Mouse (Mus musculus) testis, adult 2 months (tissue): ENCODE measurements around the gene Rapgef5. TPM values are rescaled to one million over a fixed set of nuclear protein-coding genes. Genes with fewer than 3 reads are reported as not detected.

Source experiments
- H3K27ac ChIP-seq: fragments of 200-500 bp; 2 replicates; pipeline ENCODE4 v1.5.1; 2012; ENCODE audit warnings: low read depth, low read length; ENCODE audit not compliant: control insufficient read depth, insufficient read depth
- H3K27me3 ChIP-seq: fragments of 200-500 bp; 2 replicates; pipeline ENCODE4 v1.6.1; 2012; ENCODE audit warnings: mild to moderate bottlenecking, low read length, moderate library complexity; ENCODE audit not compliant: control insufficient read depth, insufficient read depth
- H3K36me3 ChIP-seq: fragments of 200-500 bp; 2 replicates; pipeline ENCODE4 v1.6.1; 2012; ENCODE audit warnings: mild to moderate bottlenecking, low read length; ENCODE audit not compliant: control insufficient read depth, insufficient read depth
- H3K4me1 ChIP-seq: fragments of 200-500 bp; 2 replicates; pipeline ENCODE4 v1.6.1; 2012; ENCODE audit warnings: low read length; ENCODE audit not compliant: control insufficient read depth, insufficient read depth
- H3K4me3 ChIP-seq: fragments of 200-500 bp; 2 replicates; pipeline ENCODE4 v1.5.1; 2012; ENCODE audit warnings: low read depth, mild to moderate bottlenecking, low read length, moderate library complexity, mixed read lengths; ENCODE audit not compliant: control insufficient read depth
- CTCF ChIP-seq: fragments of 200-500 bp; IDR thresholded peaks from 2 replicates; pipeline ENCODE4 v1.5.1; 2012; ENCODE audit warnings: low read depth, mild to moderate bottlenecking, inconsistent platforms, low read length, moderate library complexity; ENCODE audit not compliant: control insufficient read depth, insufficient read depth, insufficient replicate concordance
- POLR2A ChIP-seq: fragments of 200-500 bp; IDR thresholded peaks from 2 replicates; pipeline ENCODE4 v1.6.1; 2012; ENCODE audit warnings: low read depth, mild to moderate bottlenecking, inconsistent platforms, low read length, moderate library complexity; ENCODE audit not compliant: control insufficient read depth
- polyA plus RNA-seq: library from polyadenylated mRNA; depleted of rRNA; stranded (reverse); fragments of >200 nt; gene quantifications from 2 replicates; pipeline ENCODE4 v1.2.3, GENCODE M21; 2012

The Rapgef5 gene
- polyA plus RNA-seq, 1 experiment, result 5.8 TPM

- H3K27me3 ChIP-seq, result no peaks in the 10 kb centered on the region
- H3K4me3 ChIP-seq, result no peak overlapping the region
Observed at GRCm38 (mm10) chr12:117639356-117640121, 123.3 kb downstream of the Rapgef5 start.

DNA sequence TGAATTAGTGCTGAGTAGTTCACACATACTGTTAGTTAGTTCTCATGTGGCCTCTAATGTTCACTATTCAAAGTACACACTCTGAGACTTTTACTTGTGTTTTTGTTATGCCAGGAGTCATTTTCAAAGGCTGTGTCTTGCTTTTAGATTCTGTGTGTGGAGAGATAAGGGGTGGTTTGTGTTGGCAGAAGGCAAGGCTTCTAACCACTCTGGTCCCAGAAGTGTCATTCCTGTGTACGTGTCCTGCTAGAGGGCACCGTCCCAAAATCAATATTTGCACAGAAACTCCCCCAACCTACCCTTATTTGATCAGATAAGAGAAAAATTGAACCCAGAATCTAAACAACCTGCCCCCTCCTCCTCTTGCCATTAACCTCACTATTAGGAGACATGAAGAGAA, 126.2 kb downstream of the Rapgef5 start:
- no peaks in the 10 kb centered on the region for H3K27me3 ChIP-seq
- no peaks in the 10 kb centered on the region for H3K36me3 ChIP-seq
- H3K4me3 ChIP-seq, result no peak overlapping the region
- no peak for TF ChIP-seq CTCF
- no peak for TF ChIP-seq POLR2A
- no peak overlapping the region for H3K27ac ChIP-seq
- H3K4me1 ChIP-seq, result no peaks in the 10 kb centered on the region

More at GRCm38 (mm10) chr12:117639356-117640121, 123.3 kb downstream of the Rapgef5 start:
- Histone ChIP-seq H3K36me3 (no peaks in the 10 kb centered on the region), H3K27ac (no peak overlapping the region), H3K4me1 (no peaks in the 10 kb centered on the region)
- TF ChIP-seq POLR2A (no peak), CTCF (no peak)

DNA sequence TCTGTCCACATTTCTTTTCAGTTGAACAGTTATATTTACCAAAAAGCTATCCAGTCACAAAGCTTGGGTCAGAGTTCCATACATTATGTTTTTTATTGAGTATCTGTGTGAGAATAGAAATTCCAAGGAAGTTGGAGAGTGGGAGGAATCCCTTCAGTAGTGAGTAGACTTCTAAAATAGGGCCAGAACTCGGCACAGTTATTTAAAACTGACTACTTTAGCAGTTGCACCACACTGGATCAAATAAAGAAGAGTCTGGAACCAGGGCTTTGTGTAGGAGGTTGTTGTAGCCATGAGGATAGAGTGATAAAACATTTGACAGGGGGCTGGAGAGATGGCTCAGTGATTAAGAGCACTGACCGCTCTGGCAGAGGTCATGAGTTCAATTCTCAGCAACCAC, 129.5 kb downstream of the Rapgef5 start:
- H3K27me3 ChIP-seq, result no peaks in the 10 kb centered on the region
- no peaks in the 10 kb centered on the region for H3K36me3 ChIP-seq
- no peak for TF ChIP-seq POLR2A
- TF ChIP-seq CTCF, result no peak
- H3K27ac ChIP-seq, result no peak overlapping the region
- H3K4me1 ChIP-seq, result no peaks in the 10 kb centered on the region
- no peak overlapping the region for H3K4me3 ChIP-seq

GRCm38 (mm10) chr12:117653920-117654472, 137.7 kb downstream of the Rapgef5 start:
- H3K4me1 ChIP-seq, result no peaks in the 10 kb centered on the region
- no peak overlapping the region for H3K4me3 ChIP-seq
- H3K27ac ChIP-seq, result no peak overlapping the region
- no peaks in the 10 kb centered on the region for H3K27me3 ChIP-seq
- TF ChIP-seq POLR2A, result no peak
- no peak for TF ChIP-seq CTCF
- H3K36me3 ChIP-seq, result no peaks in the 10 kb centered on the region

DNA sequence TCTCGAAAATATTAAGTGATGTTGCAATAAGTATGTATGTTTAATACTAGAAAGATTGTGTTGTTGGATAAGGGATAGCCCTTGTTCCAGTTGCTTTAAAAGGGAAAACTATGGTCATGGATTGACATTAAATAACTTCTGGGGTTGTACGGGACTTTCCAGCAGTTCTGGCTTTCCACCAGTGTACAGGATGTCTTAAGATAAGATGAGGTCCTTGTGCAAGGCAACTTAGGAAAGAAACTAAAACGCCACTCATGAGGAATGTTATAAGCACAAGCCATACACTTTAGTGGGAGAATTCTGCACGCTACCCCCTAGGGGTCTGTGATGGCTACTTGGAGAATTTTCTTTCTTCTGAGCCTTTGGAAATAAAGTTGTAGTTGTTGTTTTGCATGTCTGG, 140.7 kb downstream of the Rapgef5 start:
- TF ChIP-seq POLR2A (no peak), CTCF (no peak)
- Histone ChIP-seq H3K4me3 (no peak overlapping the region), H3K27ac (no peak overlapping the region), H3K4me1 (no peaks in the 10 kb centered on the region), H3K36me3 (no peaks in the 10 kb centered on the region), H3K27me3 (no peaks in the 10 kb centered on the region)

- no peak for TF ChIP-seq CTCF
- TF ChIP-seq POLR2A, result no peak
- Histone ChIP-seq H3K4me1 (no peaks in the 10 kb centered on the region), H3K27ac (no peak overlapping the region), H3K27me3 (no peaks in the 10 kb centered on the region), H3K4me3 (no peak overlapping the region), H3K36me3 (no peaks in the 10 kb centered on the region)
Observed at GRCm38 (mm10) chr12:117657766-117658165, 141.5 kb downstream of the Rapgef5 start.

GRCm38 (mm10) chr12:117658821-117659220, 142.5 kb downstream of the Rapgef5 start:
- Histone ChIP-seq H3K4me1 (no peaks in the 10 kb centered on the region), H3K27me3 (no peaks in the 10 kb centered on the region), H3K4me3 (no peak overlapping the region), H3K36me3 (no peaks in the 10 kb centered on the region), H3K27ac (no peak overlapping the region)
- TF ChIP-seq CTCF (no peak), POLR2A (no peak)

- TF ChIP-seq POLR2A, result no peak
- TF ChIP-seq CTCF, result no peak
- no peaks in the 10 kb centered on the region for H3K27me3 ChIP-seq
- no peaks in the 10 kb centered on the region for H3K36me3 ChIP-seq
- no peak overlapping the region for H3K4me3 ChIP-seq
- no peak overlapping the region for H3K27ac ChIP-seq
- no peaks in the 10 kb centered on the region for H3K4me1 ChIP-seq
Observed at GRCm38 (mm10) chr12:117660361-117660760, 144.1 kb downstream of the Rapgef5 start.
